Mouse (Mus musculus) retina, embryonic 14.5 days (tissue): ENCODE measurements around the gene Styk1.
"Not testable (repeated sequence)": the region's sequence is repeated elsewhere in the genome, so short reads cannot be mapped to it uniquely, and the experiment has no call there.

ENCODE experiments used
- DNase-seq: peaks from one replicate; pipeline ENCODE4 v3.0.0-alpha.2; 2015; ENCODE audit warnings: low spot score

Styk1 gene

DNA sequence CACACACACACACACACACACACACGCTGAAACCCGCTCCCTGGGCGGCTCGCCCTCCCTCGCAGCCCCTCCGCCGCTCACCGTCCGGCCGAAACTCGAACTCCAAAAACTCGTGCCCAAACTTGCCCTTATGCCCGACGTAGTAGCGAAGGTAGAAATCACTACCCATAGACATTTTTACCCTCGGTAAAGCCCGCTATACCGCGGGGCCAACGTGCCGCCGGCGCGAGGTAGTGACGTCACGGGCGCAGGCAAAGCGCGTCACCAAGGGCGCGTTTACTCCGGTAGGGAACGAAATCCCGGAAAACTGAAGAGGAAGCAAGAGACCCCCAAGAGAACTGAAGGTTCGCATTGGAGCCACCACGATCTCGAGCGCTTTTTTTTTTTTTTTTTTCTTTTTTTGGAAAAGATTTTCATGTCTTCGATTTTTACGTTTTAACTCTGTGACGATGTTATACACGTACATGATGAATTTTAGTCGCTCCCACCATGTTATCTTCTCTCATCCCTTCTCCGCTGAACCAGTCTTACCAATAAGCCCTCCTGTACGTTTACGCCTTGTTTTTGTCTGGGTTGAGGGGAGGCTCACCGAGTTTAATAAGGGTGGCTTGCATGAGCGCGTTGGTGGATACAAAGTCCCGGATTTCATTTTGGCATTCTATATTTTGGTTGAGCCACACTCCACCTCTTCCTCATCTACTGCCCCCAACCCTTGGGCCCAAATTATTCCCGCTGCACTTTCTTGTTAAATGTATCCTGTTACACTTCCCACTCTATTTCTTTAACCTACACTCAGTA lies 60.2 kb downstream of the Styk1 start, which contains the start of gene Magohb:
Gene Magohb (minus strand): TSS at position 254 of the 798 bp plus-strand sequence.
- peak; percentile 86 for DNase-seq

DNA sequence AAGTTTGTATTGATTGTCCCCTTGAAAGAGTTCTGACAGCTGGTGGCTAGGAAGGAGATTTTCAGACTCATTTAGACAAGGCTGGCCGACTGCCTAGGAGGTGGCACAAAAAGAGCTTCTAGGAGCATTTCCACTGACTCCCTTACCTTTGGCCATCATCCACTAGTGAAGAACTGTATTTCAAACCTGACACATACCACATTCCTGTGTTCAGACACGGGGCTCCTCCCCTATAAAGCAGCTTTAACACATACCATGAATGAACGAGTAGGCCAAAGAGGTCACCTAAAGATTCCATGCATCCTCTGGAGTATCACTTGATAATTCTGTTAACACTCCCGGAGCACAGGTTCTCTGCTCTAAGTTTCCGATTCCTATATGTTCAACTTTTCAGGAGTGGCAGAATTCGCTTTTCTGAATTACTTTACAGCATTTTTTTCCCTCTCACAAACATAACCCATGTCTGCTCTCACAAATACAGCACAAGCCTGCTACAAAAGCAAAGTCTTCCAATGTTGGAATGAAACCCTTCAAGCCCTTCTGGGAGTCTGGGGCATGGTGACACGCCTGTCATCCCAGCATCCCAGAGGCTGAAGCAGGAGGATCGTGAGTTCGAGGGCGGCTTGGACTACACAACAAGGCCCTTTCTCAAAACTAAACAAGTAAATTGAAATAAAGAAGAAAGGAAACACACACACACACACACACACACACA lies 61.0 kb downstream of the Styk1 start:
- no peak for DNase-seq

DNA sequence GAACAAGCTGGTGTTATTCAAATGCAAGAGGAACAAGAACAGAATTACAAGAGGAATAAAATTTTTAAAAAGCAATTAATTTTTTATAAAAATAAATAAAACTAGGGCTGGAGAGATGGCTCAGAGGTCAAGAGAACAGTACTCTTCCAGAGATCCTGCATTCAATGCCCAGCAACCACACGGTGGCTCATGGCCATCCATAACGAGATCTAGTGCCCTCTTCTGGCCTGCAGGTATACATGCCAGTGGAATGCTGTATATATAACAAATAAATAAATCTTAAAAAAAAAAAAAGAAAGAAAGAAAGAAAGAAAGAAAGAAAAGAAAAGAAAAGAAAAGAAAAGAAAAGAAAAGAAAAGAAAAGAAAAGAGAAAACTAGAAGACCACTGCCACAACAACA lies 63.0 kb downstream of the Styk1 start:
- peak; percentile 60 for DNase-seq

DNA sequence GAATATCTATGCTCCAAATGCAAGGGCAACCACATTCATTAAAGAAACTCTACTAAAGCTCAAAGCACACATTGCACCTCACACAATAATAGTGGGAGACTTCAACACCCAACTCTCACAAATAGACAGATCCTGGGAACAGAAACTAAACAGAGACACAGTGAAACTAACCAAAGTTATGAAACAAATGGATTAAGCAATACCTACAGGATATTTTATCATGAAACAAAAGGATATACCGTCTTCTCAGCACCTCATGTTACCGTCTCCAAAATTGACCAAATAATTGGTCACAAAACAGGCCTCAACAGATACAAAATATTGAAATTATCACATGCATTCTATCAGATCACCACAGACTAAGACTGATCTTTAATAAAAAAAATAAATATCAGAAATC lies 75.2 kb downstream of the Styk1 start:
- not testable (repeated sequence) for DNase-seq

DNA sequence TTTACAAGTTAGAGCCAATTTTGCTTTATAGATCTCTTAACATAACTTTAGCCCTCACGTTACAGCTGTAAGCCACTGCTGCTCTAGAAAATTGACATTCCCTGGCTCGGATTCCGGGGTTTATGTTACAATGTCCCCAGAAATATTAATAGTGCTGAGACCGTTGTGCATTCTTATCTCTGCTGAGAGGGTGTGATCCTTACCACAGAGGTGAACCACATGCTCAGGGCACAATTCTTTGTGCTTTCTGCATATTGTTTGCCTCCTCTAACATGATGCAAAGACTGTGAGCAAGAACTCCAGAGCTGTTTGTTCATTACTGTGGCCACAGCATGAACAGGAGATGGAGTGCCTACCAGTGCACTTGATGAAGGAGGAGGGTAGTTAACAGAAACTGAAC lies 76.7 kb downstream of the Styk1 start:
- no peak for DNase-seq

DNA sequence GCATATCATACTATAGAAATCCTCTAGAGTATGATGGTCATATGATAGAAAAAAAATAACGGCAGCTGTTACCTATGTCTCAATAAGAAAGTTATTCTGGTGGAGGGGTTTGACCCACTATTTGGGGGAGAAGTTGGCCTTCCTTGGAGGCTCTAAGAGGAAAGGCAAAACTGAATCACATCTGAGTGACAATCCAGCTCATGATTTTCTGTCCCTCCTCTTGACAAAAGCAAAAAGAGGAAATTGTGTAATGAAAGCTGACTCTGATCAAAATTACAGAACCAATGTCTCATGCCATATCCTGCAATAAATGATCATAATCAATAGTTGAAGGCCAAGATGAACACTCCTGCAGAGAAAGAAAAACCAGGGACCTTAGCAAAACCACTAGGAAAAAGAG lies 81.1 kb downstream of the Styk1 start:
- DNase-seq, result no peak

DNA sequence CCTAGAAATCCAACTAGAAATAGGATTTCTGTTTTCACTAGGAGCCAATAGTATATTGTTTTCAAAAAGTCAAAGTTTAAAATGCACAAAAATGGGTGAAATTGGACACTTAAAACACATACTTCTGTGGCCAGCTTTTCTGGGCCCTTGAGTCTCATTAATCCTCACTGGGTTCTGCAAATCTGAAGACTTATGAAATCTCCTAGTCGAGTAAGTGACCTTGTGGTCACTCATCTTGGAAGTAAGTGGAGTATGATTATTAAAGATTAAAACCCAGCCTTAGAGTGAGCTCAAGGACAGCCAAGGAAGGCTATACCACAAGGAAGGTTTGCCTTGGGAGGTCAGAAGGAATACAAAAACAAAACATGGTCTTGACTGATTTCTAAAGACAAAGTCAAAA lies 83.1 kb downstream of the Styk1 start:
- no peak for DNase-seq

DNA sequence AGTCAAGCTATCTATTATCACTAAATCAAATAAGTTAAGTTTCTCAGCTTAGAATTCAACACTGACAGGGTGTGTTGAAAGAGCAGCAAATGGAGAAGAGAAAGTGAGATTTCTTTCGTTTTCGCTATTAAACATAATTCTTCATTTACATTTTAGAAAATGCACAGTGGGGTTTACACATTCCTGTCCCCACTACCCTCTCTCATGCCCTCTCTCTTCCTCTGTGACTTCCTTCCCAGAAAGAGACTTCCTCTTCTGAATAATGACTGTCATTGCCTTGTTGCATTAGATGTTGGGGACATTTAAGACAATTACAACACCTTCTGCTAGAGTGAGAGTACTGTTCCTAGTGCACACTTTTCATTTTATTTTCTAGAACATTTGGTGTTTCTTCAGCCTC lies 83.8 kb downstream of the Styk1 start:
- no peak for DNase-seq

DNA sequence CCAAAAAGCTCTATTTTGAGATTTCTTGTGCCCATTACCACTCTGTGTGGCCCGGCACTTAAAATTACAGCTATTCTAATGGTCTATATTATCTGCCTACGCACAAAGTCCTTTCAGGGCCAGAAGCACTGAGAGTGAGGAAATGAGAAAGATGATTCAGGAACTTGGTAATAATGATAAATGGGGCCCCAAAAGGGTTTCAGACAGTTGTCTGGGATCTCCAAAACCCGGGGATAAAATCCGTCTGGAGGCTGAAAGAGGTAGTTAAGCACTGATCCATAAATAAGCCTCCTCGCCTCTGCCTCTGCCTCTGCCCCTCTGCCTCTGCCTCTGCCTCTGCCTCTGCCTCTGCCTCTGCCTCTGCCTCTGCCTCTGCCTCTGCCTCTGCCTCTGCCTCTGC lies 89.2 kb downstream of the Styk1 start:
- DNase-seq, result no peak

DNA sequence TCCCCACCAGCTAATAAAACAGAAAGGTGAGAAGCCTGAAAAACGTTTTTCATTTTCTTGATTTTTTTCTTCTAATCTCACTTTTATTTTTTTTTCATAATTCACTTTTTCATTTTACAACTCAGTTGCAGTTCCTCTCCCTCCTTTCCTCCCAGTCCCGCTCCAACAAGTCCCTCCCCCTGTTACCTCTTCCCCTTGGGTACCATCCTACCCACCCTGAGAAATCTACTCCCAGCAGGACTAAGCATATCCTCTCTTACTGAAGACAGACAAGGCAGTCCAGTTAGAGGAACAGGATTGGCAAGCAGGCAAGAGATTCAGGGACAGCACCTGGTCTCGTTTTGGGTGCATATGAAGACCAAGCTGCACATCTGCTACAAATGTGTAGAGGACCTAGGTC lies 90.6 kb downstream of the Styk1 start:
- DNase-seq, result no peak

DNA sequence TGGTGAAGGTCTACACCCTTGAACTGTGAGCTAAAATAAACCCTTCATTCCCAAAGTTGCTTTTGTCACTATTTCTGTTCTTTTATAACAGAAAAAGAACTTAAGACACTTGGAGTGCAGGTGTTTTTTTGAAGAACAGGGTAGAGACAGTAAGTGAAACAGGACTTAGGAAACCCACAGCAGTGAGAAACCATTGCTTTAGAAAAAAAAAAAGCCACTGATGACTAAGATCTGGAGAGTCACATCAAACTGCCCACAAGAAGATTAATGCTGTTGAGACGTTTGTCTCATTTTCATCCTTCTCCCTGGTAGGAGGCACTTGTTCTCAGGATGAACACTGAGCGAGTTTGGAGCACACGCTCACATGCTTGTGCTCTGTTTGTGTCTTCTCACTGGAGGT lies 91.4 kb downstream of the Styk1 start:
- DNase-seq, result no peak
